Mouse (Mus musculus): ENCODE measurements around the gene Ccna2. TPM values are rescaled to one million over a fixed set of nuclear protein-coding genes. Genes with fewer than 3 reads are reported as not detected.
"Not testable (repeated sequence)": the region's sequence is repeated elsewhere in the genome, so short reads cannot be mapped to it uniquely, and the experiment has no call there.

The Ccna2 gene
- 10 to 100 TPM; 30.3 to 33.2 TPM for total RNA-seq (2021)
- long read RNA-seq, experiment 1, transcript Ccna2-201 (8 exons, 2,965 nt), result major isoform, 32 of 46 reads
- long read RNA-seq, experiment 1, partial matches to known transcripts, result 10 of 46 reads
- long read RNA-seq, experiment 1, other reads (novel, unspliced or antisense), result 4 of 46 reads
- long read RNA-seq, experiment 2, transcript Ccna2-201 (8 exons, 2,965 nt), result major isoform, 27 of 28 reads
- long read RNA-seq, experiment 2, partial matches to known transcripts, result 1 of 28 reads
- long read RNA-seq, experiment 2, other reads (novel, unspliced or antisense), result 0 of 28 reads

DNA sequence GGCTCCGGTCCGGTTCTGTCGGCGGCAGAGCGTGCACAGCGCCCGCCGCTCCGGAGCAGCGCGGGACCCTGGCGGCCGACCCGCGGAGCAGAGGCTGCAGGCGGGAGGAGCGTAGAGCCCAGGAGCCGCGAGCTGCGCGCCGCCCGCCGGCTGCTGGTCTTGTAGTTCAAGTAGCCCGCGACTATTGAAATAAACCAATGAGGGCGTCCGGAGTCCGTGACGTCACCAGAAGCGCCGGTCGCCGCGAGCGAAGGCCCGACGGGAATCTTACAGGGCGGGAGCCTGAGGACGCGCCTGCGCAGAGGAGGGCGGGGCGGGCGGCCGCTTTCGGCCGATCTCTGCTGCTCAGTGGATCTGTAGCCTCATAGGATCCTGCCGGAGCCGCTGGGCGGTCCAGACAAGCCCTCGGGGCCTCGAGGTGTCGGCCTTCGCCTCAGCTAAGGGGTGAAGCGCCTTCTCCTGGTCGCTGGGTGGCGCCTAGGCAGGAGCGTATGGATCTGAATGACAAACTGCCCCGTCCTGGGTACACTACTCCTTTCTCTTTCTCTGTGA, at the start of gene Ccna2:
Gene Ccna2 (minus strand): TSS at position 324 of the 552 bp plus-strand sequence.
- peak; percentile 99 for DNase-seq

DNA sequence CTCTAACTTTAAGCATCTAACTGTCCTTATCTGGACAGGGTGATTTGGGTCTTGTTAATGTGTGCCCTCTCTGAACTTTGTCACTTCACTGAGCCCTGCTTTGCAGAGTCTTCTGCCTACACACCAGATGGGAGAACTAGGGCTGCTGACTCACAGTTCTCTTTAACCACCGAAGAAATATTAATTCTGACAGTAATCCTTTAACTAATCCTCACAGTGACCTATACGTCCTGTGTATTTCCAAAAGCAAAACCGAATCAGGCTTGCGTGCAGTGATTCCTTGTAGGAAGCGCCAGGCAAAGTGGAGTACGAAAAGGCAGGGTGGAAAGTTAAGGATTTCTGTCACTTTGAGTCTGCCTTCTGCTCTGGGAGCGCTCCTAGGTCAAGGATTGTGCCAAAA, 46.2 kb upstream of the Ccna2 start:
- DNase-seq, result no peak

DNA sequence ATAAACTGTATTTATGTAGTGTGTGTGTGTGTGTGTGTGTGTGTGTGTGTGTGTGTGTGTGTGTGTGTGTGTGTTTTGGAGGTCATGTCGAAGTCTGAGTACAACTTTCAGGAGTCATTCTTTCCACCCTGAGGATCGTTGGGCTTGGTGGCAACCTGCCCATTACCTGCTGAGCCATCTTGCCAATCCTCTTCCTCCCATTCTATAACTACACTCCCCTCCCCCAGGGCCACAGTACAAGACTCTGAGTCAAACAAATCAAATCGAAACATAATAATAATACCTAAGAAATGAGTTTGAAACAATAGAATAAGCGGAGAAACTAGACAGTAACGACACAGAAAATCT, 41.9 kb upstream of the Ccna2 start:
- DNase-seq, result no peak

DNA sequence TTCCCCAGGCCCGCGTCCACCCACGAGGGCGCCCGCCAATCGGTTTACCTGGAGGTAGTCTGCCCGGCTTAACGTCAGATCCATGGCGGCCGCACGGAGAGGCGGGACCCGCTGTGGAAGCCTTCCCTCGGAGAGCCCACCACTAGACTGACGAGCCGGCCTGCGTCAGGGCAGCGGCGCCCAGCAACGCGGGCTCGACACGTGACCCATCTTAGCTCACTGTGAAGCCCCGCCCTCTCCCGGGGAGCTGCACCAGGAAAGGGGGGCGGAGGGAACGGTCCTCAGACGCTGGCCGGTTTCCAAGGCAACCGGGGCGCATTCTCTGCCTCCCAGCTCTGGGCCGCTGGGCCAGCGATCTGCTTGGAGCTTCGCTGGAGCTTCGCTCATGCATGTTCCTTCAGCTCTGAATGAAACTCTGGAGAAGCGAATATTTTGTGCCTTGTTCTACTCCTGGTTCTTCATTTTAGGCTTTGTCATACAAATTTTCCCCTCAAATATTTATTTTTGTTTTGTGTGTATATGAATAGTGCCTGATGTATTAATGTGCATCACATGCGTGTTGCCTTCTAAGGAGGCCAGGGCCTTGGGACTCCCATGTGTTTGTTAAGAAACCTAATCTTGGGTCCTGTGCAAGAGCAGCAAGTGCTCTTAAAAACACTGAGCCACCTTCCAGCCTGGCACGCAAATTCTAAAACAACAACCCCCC, 41.4 kb upstream of the Ccna2 start, which contains the start of gene Bbs7:
Gene Bbs7 (minus strand): TSS at position 276 of the 706 bp plus-strand sequence.
- peak; percentile 96 for DNase-seq

DNA sequence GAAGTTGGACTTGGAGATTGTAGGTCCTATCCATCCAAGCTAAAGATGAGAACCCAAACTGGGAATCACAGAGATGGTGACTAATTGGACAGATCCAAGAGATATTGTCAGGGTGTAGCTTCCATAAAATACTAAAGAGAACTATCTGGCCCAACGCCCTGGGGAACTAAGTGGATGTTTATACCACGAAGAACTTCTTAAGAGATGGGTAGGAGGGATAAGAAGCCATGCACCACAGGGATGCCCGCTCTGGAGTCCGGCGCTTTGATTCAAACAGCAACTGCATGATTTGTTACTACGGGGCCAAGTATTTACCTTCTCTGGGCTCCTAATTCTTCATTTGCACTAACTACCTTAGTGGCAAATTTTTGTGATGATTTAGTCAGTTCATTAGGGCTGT, 40.7 kb upstream of the Ccna2 start:
- DNase-seq, result no peak

DNA sequence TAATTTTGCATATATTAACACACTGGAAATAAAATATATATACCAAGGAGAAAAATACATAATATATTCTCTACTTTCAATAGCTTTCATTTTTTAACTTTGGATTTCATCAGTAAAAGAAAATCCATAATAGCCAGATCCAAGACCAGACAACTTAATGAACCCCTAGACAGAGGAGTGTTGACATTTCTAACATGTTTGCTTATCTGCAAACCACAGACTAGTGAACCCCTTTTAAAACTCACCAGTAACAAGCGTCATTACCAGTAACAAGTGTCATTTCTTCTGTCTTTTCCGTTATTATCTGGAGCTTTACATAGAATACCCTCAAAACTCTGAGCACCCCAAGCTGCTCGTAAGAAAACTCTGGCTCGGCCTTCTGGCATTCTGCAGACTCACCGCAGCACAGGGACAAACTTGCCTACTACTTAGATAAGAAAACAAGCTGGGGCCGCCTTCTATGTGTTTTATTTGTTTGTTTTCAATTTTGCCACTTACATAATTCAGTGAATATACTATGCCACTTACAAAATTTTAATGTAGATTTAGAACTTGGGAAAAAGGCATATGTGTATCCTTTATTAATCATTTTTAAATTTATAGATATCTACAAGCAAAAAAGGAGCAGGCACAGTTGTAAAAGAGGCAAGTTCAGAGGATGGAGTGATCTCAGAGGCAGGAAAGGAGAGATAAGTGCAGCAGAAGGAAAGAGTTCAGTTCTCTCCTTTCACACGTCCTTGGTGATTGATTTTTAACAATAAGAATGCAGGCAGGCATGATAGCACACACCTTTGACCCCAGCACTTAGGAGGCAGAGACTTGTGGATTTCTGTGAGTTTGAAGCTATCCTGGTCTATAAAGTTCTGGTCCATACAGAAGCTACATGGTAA, 34.2 kb upstream of the Ccna2 start:
- DNase-seq, result no peak

DNA sequence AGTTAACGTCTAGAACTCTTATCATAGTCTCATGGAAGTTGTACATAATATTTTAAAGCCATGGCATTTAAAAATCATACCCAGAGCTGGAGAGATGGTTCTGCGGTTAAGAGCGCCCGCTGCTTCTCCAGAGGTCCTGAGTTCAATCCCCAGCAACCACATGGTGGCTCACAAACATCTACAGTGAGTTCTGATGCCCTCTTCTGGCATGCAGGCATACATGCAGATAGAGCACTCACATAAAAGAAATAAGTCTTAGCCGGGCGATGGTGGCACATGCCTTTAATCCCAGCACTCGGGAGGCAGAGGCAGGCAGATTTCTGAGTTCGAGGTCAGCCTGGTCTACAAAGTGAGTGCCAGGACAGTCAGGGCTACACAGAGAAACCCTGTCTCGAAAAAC, 27.8 kb upstream of the Ccna2 start:
- DNase-seq, result not testable (repeated sequence)

DNA sequence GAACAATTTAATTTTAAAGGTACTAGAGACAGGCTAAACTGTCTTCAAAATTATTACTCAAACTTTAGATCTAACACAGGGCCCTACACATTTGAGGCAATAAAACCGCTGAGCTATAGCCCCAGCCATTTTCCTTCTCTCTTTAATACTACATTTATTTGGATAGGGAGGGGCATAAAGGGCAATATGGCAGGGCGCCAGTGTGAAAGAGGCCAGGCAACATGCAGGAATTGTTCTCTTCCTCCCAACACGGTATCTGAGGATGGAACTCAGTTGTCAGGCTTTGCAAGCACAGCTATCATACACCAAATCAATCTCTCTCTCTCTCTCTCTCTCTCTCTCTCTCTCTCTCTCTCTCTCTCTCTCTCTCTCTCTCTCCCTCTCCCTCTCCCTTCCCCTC, 26.9 kb upstream of the Ccna2 start:
- no peak for DNase-seq

DNA sequence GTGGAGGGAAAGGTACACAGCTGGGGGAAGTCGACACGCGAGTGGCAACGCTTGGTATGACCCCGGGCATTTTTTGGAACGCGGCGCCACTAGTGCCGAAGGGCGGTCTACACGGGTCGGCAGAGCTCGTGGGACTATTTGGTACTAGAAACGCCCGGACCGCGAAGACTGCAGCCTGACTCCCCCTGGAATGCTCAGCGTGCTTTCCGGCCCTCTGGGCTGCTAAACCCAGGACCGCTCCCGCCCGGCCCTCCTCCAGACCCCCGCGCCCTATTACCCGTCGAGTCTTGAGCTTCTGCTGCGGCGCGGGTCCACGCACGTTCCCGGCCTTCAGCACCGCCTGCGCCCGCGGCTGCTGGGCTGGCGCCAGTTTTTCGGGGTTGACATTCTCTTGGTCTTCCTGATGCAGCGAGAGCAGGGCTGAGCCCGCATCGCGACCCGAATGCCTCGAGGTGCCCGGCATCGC, 556 bp downstream of the Ccna2 start:
- DNase-seq, result no peak

DNA sequence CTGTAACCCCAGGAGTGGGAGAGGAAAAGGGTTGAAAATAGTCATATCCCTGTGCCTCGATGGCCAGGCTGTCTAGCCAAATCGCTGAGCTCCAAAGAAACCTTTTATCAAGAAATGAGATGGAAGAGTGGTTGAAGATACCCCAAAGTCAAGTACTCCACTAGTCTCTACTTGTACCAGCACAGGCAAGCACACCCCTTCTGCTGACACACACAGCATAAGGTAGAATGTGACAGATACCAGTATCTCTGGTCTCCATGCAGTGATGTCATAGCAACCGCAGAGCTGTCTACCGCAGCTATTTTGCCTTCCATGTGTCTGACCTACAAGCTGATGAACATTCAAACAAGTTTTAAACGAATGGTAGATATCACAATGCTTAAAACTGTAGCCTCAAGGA, 2.1 kb downstream of the Ccna2 start:
- DNase-seq, result no peak

DNA sequence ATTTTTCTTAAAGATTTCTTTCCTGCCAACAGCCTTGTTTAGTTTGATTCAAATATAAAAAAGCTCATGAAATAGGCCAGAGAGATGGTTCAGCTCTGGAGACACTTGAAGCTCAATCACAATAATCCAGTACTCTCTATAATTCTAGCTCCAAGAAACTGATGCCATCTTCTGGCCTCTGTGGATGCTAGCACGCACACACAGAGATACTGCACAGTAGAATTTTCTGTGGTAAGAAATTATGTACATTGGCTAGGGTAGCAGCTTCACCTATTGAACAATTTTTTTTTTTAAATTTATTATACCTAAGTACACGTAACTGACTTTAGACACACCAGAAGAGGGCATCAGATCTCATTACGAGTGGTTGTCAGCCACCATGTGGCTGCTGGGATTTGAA, 8.3 kb downstream of the Ccna2 start:
- DNase-seq, result no peak

DNA sequence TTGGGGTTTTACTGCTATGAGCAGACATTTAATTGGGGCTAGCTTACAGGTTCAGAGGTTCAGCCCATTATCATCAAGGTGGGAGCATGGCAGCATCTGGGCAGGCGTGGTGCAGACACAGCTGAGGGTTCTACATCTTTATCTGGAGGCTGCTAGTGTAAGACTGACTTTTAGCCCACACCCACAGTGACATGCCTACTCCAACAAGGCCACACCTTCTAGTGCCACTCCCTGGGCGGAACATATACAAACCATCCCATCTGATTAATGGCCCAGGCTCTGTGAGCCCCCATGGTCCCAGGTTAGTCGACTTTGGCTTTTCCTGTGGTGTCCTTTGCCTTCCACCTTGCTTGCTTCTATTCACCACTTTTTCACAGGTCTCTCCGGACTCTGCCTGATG, 12.3 kb downstream of the Ccna2 start:
- DNase-seq, result no peak

DNA sequence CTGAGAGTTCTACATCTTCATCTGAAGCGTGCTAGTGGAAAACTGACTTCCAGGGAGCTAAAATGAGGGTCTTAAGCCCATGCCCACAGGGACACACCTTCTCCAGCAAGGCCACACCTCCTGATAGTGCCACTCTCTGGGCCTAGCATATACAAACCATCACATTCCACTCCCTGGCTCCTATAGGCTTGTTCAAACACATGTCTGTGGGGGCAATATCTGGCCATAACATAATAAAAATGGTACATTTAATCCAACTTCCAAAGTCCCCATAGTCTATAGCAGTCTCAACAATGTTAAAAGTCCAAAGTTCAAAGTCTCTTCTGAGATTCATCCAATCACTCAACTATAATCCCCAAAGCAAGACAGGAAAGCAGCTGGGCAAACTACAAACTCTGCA, 14.3 kb downstream of the Ccna2 start:
- DNase-seq, result no peak

DNA sequence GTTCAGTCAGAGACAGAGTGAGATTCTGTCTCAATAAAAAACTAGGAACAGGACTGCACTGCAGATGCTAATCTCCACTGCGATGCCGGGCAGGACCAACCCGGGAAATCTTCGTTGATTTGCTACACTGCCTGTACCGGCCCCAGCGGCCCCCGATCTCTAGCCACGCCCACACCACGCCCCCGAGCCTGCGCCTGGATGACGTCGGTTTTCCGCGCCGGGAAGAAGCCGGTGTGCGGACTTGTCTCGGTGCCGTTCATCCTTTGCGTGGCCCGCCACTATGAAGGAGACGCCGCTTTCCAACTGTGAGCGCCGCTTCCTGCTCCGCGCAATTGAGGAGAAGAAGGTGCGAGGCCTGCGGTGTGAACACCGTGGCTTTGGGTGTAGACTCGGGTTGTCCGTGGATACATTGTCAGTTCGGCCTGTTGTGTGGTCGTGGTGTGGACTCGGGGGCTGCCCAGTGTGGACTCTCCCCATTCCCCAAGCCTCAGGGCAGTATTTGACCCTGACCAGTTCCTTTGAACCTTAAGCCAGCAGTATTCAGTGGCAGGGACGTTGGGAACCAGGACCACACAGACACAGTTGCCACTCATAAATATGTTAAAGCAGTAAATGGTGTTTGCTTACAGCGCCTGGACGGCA, 19.4 kb downstream of the Ccna2 start, which contains the start of gene Exosc9:
Gene Exosc9 (plus strand): TSS at position 201 of the 642 bp plus-strand sequence.
- peak; percentile 98 for DNase-seq

DNA sequence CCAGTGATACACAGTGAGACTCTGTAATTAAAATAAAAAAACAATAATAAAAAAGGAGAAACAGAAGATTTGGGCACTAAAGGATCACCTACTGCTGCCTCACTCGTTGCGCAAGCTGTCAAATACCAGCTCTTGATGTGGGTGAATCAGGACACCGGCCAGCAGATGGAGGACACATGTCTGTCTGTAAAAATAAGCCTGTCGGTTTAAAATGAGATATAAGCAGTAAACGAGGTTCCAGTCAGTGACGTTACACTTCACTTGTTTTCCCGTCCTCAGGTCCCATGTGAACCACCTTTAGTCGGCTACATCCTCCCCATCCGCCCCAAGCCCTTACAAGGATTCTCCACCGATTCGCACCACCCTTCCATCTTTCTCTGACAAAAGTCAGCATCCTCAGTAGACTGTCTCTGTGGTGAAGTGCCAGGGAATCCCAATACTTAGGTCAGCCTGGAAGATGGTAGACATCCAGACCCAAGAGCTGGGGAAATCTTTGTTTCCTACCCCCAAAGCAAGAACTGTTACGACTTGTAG, 20.0 kb downstream of the Ccna2 start:
- DNase-seq, result peak; percentile 18

DNA sequence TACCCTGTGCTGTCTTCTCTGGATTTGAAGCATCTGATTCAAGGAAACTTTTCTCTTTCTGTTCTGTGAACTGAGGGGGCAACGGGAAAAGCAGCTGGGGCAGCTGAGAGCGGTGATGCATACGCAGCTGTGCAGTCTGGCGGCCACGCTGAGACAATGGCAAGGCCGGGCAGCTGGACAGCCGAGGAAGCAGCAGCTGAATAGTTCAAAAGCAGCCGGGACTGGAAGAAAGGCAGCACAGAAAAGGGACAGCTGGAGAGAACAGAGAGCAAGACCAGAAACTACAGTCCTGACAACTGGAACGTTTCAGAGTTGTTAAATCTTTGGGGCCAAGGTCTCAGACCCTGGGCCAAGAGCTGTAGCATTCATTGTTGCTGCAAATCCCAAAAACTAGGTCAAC, 20.6 kb downstream of the Ccna2 start:
- DNase-seq, result peak; percentile 21

DNA sequence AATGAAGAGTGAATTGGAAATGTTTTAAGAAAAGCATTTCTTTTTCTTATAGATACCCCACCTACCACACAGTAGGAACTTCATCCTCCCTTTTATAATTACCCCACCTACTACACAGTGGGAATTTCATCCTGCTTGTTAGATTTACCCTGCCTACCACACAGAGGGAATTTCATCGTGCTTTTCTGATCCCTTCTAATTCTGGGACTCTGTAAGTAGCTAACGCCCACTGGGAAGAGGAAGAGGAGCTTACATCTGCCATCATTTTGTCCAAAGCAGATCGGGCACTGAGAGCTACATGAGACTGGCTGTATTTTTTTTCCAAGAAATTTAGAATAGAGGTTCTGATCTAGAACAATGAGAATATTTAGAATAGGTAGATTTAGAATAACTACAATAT, 27.0 kb downstream of the Ccna2 start:
- DNase-seq, result no peak

DNA sequence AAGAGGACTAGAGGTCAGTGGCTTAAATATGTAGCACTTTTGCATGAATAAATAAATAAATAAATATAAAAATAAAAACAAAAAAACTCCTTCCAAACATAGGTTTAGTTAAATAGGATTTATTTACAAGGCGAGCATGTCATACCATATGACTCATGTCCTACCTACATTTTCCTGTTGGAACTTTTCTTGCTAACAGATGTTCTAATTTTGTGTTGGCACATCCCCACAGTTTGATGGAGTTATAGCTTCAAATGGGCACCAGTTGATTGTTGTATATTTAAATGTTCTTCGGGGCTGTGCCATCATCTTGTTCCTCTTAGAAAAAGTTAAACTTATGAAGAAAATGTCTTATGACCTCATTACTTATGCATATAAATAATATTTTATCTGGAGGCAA, 30.6 kb downstream of the Ccna2 start:
- DNase-seq, result no peak

DNA sequence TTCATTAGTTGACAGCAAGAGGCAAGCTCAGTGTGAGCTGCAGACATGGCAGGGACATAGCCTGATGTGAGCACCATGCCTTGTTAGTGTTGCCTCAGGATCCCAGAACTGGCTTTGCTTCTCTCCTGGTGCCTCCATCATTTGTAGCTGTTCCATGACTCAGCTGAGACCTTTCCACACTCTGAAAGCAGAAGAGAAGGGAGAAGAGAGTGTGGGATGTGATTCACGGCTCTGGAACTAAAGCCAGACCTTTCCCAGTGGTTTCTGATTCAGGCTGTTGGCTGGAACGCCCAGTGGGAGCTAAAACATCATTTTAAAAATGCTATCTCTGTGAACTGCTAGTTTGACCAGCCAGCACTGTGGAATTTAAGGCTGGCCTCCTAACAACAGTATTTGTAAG, 31.2 kb downstream of the Ccna2 start:
- DNase-seq, result no peak

DNA sequence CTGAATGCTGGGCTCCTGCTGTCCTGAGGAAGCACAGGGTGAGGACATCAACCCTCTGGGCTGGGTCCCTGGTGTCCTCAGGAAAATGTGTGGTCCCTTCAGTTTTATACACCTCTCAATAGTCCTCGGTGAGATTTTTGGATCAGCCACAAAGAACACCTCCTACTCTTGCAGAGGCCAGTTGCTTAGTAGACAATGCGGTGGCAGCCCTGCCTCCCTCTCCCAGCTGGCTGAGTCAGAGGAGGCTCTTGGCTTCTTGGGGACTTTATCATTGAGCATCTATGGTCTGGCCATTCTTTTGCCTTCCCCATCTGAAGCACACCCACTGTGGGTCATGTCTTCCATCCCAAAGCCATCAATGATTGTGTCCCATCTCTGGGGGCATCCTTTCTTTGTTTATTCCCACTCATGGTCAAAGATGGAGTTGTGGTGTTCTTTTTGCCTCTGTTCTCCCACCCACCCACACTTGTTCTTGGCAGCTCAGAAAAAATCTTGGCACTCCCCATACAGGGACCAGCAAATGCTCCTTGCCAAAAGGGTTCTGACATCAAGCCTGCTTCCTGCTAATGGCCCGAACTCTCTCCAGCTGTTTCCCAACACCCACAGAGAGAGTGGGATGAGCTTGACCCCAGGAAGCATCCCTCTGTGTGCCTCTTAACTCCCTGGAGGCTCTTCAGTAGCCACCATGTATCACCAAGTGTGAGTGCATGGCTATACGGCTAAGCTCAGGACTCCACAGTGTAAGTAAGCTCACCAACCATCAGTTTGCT, 34.1 kb downstream of the Ccna2 start:
- no peak for DNase-seq

DNA sequence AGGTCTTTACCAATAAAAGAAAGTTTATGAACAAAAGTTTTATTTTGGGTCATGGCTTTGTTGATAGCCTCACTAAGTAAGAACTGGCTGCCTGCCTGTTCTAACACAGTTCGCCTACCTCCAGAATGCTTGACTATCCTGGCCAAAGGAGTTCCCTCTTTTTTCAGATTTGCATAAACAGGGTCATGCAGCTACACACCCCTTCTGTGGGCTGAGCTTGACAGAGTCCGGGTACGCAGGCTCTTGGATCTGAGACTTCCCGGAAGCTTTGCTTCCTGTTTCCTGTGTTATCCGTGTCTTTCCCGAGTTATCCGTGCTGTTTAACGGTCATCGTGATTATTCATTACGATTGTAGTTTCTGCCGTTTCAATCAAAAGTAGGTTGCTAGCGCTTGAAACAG, 35.9 kb downstream of the Ccna2 start:
- DNase-seq, result no peak
